In genomic region chr8:26833784-26834183, GRCm38 (mm10) we compare ENCODE assay signal across 17 mouse cellular contexts.
"Had no signal": no experiment of that assay in that cellular context is flagged by ENCODE, and none has a peak within 500 bp of the region (broad histone marks: within the 10 kb centered on the region; RNA-seq: fewer than 3 reads in every experiment).

No protein-coding gene starts in this region.

- ATAC-seq: inflammation-experienced regulatory T-cells, adult 6 months had no signal

- H3K36me3 ChIP-seq: heart, embryonic 13.5 days; heart, embryonic 15.5 days; hindbrain, embryonic 13.5 days; hindbrain, embryonic 15.5 days; intestine, embryonic 15.5 days; limb, embryonic 13.5 days; limb, embryonic 15.5 days had no signal

- H3K27ac ChIP-seq: gastrocnemius, adult 2 months; heart, adult 2 months; heart, embryonic 13.5 days; heart, embryonic 15.5 days; hindbrain, embryonic 13.5 days; hindbrain, embryonic 15.5 days; layer of hippocampus, adult 2 months; left cerebral cortex, adult 2 months; limb, embryonic 13.5 days; limb, embryonic 15.5 days had no signal

- H3K27me3 ChIP-seq: heart, embryonic 15.5 days; intestine, embryonic 15.5 days had no signal

- H3K9ac ChIP-seq: heart, embryonic 13.5 days; heart, embryonic 15.5 days; hindbrain, embryonic 13.5 days; hindbrain, embryonic 15.5 days; intestine, embryonic 15.5 days; limb, embryonic 13.5 days; limb, embryonic 15.5 days had no signal

- H3K9me3 ChIP-seq: heart, embryonic 13.5 days; heart, embryonic 15.5 days; hindbrain, embryonic 13.5 days; hindbrain, embryonic 15.5 days; intestine, embryonic 15.5 days; limb, embryonic 13.5 days; limb, embryonic 15.5 days had no signal

- DNase-seq: gastrocnemius, adult 2 months; gastrocnemius, postnatal 10 days; gastrocnemius, postnatal 25 days; heart, adult 11 months; heart, adult 2 months; heart, postnatal 4 days had no signal

- H3K4me3 ChIP-seq: gastrocnemius, adult 2 months; heart, adult 2 months; heart, embryonic 13.5 days; heart, embryonic 15.5 days; hindbrain, embryonic 13.5 days; hindbrain, embryonic 15.5 days; intestine, embryonic 15.5 days; layer of hippocampus, adult 2 months; left cerebral cortex, adult 2 months; limb, embryonic 13.5 days; limb, embryonic 15.5 days had no signal

- H3K4me2 ChIP-seq: heart, embryonic 11.5 days; heart, embryonic 13.5 days; heart, embryonic 15.5 days; hindbrain, embryonic 13.5 days; hindbrain, embryonic 15.5 days; intestine, embryonic 15.5 days; limb, embryonic 15.5 days had no signal
